Mouse (Mus musculus): ENCODE measurements around the gene Ptcd2. TPM values are rescaled to one million over a fixed set of nuclear protein-coding genes. Genes with fewer than 3 reads are reported as not detected.

The Ptcd2 gene
- polyA plus RNA-seq, 1 experiment: 27.2 TPM

DNA sequence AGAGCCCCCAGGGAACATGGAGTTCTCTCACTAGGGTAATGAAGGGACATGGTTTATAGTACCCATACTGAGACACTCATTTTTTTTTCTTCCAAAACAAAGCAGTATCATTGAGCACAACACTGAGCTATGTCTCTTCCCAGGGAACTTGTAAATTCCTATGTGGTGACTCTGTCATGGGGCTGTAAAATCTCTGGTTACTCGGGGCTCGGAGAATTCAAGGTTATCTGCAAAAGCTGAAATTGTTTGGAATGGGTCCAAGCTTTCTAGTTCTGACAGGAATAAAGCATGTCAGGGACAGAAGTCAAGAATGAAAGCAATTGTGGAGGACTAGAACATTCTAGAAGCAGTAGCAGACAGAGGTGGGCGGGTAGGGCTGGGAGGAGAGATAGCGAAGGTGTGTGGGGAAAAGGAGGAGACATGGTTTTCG lies 36.6 kb downstream of the Ptcd2 start:
- Histone ChIP-seq H3ac (ENCODE audit: control insufficient read depth, insufficient read length, low read depth) (no peak overlapping the region), H3K36me3 (ENCODE audit: control insufficient read depth, insufficient read depth) (no peaks in the 10 kb centered on the region), H3K27me3 (ENCODE audit: control insufficient read depth, insufficient read depth, insufficient read length) (no peaks in the 10 kb centered on the region), H3K79me3 (ENCODE audit: low read depth) (no peaks in the 10 kb centered on the region), H3K4me3 (ENCODE audit: insufficient read depth, poor library complexity, severe bottlenecking) (no peak overlapping the region), H3K79me2 (ENCODE audit: control insufficient read depth, insufficient read depth) (no peaks in the 10 kb centered on the region)
- TF ChIP-seq CTCF (IDR thresholded peaks at IDR 0.05; ENCODE audit: control insufficient read depth, insufficient read depth, insufficient read length) (no peak), FOSL1 (IDR thresholded peaks at IDR 0.05; ENCODE audit: insufficient read depth, low read length, poor library complexity, severe bottlenecking) (peak; percentile 62)

DNA sequence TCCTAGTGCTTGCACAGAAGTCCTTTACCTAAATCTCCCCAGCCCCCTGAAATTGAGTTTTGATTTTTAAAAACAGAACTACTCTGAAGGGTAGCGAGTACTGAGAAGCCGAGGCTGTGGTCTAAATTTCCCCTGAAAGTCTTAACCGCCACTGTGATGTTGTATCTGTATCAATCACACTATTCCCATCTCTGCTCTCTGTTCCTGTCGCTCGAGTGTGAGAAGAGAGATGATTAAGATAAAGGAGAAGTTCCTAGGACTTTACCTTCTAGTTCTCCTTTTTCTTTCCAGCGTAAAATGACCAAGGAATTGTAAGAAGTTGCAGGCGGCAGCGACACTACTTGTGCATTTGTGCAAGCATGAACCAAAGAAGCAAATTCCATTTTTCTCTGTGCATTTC lies 38.3 kb downstream of the Ptcd2 start:
- Histone ChIP-seq H3K36me3 (ENCODE audit: control insufficient read depth, insufficient read depth) (no peaks in the 10 kb centered on the region), H3K27me3 (ENCODE audit: control insufficient read depth, insufficient read depth, insufficient read length) (no peaks in the 10 kb centered on the region), H3K4me3 (ENCODE audit: insufficient read depth, poor library complexity, severe bottlenecking) (no peak overlapping the region), H3K79me3 (ENCODE audit: low read depth) (no peaks in the 10 kb centered on the region), H3ac (ENCODE audit: control insufficient read depth, insufficient read length, low read depth) (no peak overlapping the region), H3K79me2 (ENCODE audit: control insufficient read depth, insufficient read depth) (no peaks in the 10 kb centered on the region)
- TF ChIP-seq MYOG (IDR thresholded peaks at IDR 0.05; ENCODE audit: control insufficient read depth, extremely low read depth, insufficient read length) (no peak), MYOD1 (IDR thresholded peaks at IDR 0.05; ENCODE audit: control insufficient read depth, insufficient read length, low read depth) (no peak), MAX (IDR thresholded peaks at IDR 0.05) (no peak), FOSL1 (IDR thresholded peaks at IDR 0.05; ENCODE audit: insufficient read depth, low read length, poor library complexity, severe bottlenecking) (no peak), CTCF (IDR thresholded peaks at IDR 0.05; ENCODE audit: control insufficient read depth, insufficient read depth, insufficient read length) (no peak), CEBPB (IDR thresholded peaks at IDR 0.05; ENCODE audit: low read depth) (no peak), USF1 (IDR thresholded peaks at IDR 0.05; ENCODE audit: low read depth) (no peak)

DNA sequence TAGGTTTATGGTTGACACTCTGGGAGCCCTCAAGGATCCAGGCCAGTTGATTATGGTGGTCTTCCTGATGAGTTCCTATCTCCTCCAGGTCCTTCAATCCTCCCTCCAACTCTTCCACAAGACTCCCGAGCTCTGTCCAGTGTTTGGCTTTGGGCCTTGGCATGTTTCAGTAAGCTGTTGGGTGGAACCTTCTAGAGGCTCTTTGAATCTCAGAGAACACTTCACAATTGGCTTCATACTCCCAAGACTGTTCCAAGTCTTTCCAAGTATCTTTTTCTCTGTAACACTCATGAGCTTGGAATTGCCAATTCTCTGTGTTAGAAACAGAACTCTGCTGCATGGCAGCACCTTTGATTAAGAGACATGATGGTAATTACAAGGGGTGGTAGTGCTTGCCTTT lies 39.3 kb downstream of the Ptcd2 start:
- H3K4me3 ChIP-seq (ENCODE audit: insufficient read depth, poor library complexity, severe bottlenecking): no peak overlapping the region
- no peaks in the 10 kb centered on the region for H3K36me3 ChIP-seq (ENCODE audit: control insufficient read depth, insufficient read depth)
- TF ChIP-seq MAX (IDR thresholded peaks at IDR 0.05) (no peak), FOSL1 (IDR thresholded peaks at IDR 0.05; ENCODE audit: insufficient read depth, low read length, poor library complexity, severe bottlenecking) (no peak), MYOG (IDR thresholded peaks at IDR 0.05; ENCODE audit: control insufficient read depth, extremely low read depth, insufficient read length) (no peak), CEBPB (IDR thresholded peaks at IDR 0.05; ENCODE audit: low read depth) (no peak), MYOD1 (IDR thresholded peaks at IDR 0.05; ENCODE audit: control insufficient read depth, insufficient read length, low read depth) (no peak), USF1 (IDR thresholded peaks at IDR 0.05; ENCODE audit: low read depth) (no peak), CTCF (IDR thresholded peaks at IDR 0.05; ENCODE audit: control insufficient read depth, insufficient read depth, insufficient read length) (no peak)
- no peaks in the 10 kb centered on the region for H3K27me3 ChIP-seq (ENCODE audit: control insufficient read depth, insufficient read depth, insufficient read length)
- no peaks in the 10 kb centered on the region for H3K79me3 ChIP-seq (ENCODE audit: low read depth)
- no peaks in the 10 kb centered on the region for H3K79me2 ChIP-seq (ENCODE audit: control insufficient read depth, insufficient read depth)
- H3ac ChIP-seq (ENCODE audit: control insufficient read depth, insufficient read length, low read depth): no peak overlapping the region

DNA sequence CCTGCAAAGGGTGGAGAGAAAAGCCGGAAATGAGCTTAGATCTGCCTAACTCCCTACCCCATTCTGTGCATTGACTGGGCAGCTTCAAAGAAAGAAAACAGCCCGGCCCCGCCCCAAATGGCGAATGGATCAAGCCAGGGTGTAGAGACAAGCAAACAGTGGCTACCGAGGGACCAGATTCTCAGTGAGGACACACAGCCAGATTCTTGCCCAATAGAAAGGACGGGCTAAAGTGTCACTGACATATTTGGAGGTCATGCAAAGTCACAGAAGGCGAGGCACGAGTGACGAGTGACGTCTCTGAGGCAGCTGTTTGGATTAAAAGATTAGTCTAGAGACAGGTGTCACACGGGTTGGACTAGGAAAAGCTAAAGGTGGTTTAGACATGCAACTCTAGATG lies 40.1 kb downstream of the Ptcd2 start:
- Histone ChIP-seq H3K4me3 (ENCODE audit: insufficient read depth, poor library complexity, severe bottlenecking) (no peak overlapping the region), H3K79me3 (ENCODE audit: low read depth) (no peaks in the 10 kb centered on the region), H3ac (ENCODE audit: control insufficient read depth, insufficient read length, low read depth) (no peak overlapping the region), H3K27me3 (ENCODE audit: control insufficient read depth, insufficient read depth, insufficient read length) (no peaks in the 10 kb centered on the region), H3K79me2 (ENCODE audit: control insufficient read depth, insufficient read depth) (no peaks in the 10 kb centered on the region), H3K36me3 (ENCODE audit: control insufficient read depth, insufficient read depth) (no peaks in the 10 kb centered on the region)
- peak; percentile 88 for TF ChIP-seq MYOD1 (IDR thresholded peaks at IDR 0.05; ENCODE audit: control insufficient read depth, insufficient read length, low read depth)
- peak; percentile 49 for TF ChIP-seq CEBPB (IDR thresholded peaks at IDR 0.05; ENCODE audit: low read depth)
- TF ChIP-seq MYOG (IDR thresholded peaks at IDR 0.05; ENCODE audit: control insufficient read depth, extremely low read depth, insufficient read length): no peak

DNA sequence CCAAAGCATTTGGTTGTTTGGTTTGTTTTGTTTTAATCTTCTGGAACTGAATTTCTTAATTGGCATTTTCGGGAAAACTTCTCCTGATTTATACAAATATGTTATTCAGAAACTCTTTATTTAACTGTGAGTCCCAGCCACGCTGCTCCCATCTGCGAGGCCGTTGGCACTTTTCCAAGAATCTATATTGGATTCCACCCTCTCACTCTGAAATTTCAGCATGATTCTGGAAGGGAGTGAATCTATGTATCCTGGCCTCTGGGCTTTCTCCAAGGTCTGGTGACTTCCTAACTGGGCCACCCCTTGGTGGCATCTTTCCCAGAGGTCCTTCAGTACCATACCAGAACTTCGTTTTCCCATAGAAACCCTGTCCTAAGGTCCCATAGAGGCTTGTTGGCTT lies 40.7 kb downstream of the Ptcd2 start:
- no peaks in the 10 kb centered on the region for H3K36me3 ChIP-seq (ENCODE audit: control insufficient read depth, insufficient read depth)
- no peak for TF ChIP-seq USF1 (IDR thresholded peaks at IDR 0.05; ENCODE audit: low read depth)
- no peak for TF ChIP-seq CTCF (IDR thresholded peaks at IDR 0.05; ENCODE audit: control insufficient read depth, insufficient read depth, insufficient read length)
- no peak for TF ChIP-seq MAX (IDR thresholded peaks at IDR 0.05)
- no peak for TF ChIP-seq CEBPB (IDR thresholded peaks at IDR 0.05; ENCODE audit: low read depth)
- no peak for TF ChIP-seq MYOD1 (IDR thresholded peaks at IDR 0.05; ENCODE audit: control insufficient read depth, insufficient read length, low read depth)
- no peak for TF ChIP-seq FOSL1 (IDR thresholded peaks at IDR 0.05; ENCODE audit: insufficient read depth, low read length, poor library complexity, severe bottlenecking)
- no peak for TF ChIP-seq MYOG (IDR thresholded peaks at IDR 0.05; ENCODE audit: control insufficient read depth, extremely low read depth, insufficient read length)
- H3ac ChIP-seq (ENCODE audit: control insufficient read depth, insufficient read length, low read depth): no peak overlapping the region
- no peaks in the 10 kb centered on the region for H3K27me3 ChIP-seq (ENCODE audit: control insufficient read depth, insufficient read depth, insufficient read length)
- H3K79me3 ChIP-seq (ENCODE audit: low read depth): no peaks in the 10 kb centered on the region
- H3K79me2 ChIP-seq (ENCODE audit: control insufficient read depth, insufficient read depth): no peaks in the 10 kb centered on the region
- H3K4me3 ChIP-seq (ENCODE audit: insufficient read depth, poor library complexity, severe bottlenecking): no peak overlapping the region

DNA sequence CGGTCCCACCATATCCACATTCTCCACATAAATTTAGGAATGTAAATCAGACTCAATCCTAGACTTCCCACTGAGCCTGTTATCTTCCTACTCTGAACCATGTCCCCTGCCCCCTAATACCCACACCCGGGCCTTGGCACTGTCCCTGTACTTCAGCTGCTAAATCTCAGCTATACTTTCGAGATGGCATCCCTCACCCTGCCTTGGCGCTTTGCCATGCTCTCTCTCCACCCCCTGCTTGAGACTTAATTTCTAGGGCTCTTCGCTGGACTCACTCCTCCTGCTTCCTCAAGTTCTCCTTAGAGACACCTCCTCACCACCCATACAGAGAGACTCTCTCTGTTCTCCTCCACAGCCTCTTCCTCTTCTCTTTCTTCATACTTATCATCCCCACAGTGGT lies 44.6 kb downstream of the Ptcd2 start:
- Histone ChIP-seq H3K4me3 (ENCODE audit: insufficient read depth, poor library complexity, severe bottlenecking) (no peak overlapping the region), H3ac (ENCODE audit: control insufficient read depth, insufficient read length, low read depth) (no peak overlapping the region), H3K27me3 (ENCODE audit: control insufficient read depth, insufficient read depth, insufficient read length) (no peaks in the 10 kb centered on the region), H3K79me2 (ENCODE audit: control insufficient read depth, insufficient read depth) (no peaks in the 10 kb centered on the region), H3K36me3 (ENCODE audit: control insufficient read depth, insufficient read depth) (no peaks in the 10 kb centered on the region), H3K79me3 (ENCODE audit: low read depth) (no peaks in the 10 kb centered on the region)
- TF ChIP-seq CTCF (IDR thresholded peaks at IDR 0.05; ENCODE audit: control insufficient read depth, insufficient read depth, insufficient read length) (no peak), USF1 (IDR thresholded peaks at IDR 0.05; ENCODE audit: low read depth) (no peak), CEBPB (IDR thresholded peaks at IDR 0.05; ENCODE audit: low read depth) (no peak)
